Mouse (Mus musculus) midbrain, embryonic 14.5 days (tissue): ENCODE measurements at regions not wholly inside any gene's neighbourhood (a gene's known extent, or its start where the extent isn't known, plus 50 kb on each side); places are given as distances from the start of the nearest gene placed in this dataset.

Experiments
- ATAC-seq: fragments of 200-750 bp; cut with Nextera tagmentation; 2 replicates; pipeline ENCODE4 v1.8.0; 2017; ENCODE audit warnings: moderate number of reproducible peaks, moderate library complexity; ENCODE audit not compliant: low FRiP score, low TSS enrichment
- DNase-seq: peaks from one replicate; pipeline ENCODE4 v3.0.0-alpha.2; 2015
- H3K27ac ChIP-seq: fragments of 300-500 bp; sonication (generic); replicated peaks from 2 replicates; pipeline ENCODE4 v1.5.1; 2014; ENCODE audit warnings: mild to moderate bottlenecking, low read depth, low read length, moderate library complexity
- H3K27me3 ChIP-seq: fragments of 300-500 bp; sonication (generic); 2 replicates; pipeline ENCODE4 v1.6.1; 2014; ENCODE audit warnings: low read length, control low read depth, mixed read lengths; ENCODE audit not compliant: control insufficient read depth, insufficient read depth
- H3K36me3 ChIP-seq: fragments of 300-500 bp; sonication (generic); 2 replicates; pipeline ENCODE4 v1.6.1; 2014; ENCODE audit warnings: low read length, control low read depth; ENCODE audit not compliant: control insufficient read depth, insufficient read depth
- H3K4me1 ChIP-seq: fragments of 300-500 bp; sonication (generic); 2 replicates; pipeline ENCODE4 v1.6.1; 2014; ENCODE audit warnings: mild to moderate bottlenecking, antibody characterized with exemption, low read length, control low read depth; ENCODE audit not compliant: control insufficient read depth, insufficient read depth
- H3K4me2 ChIP-seq: fragments of 300-500 bp; sonication (generic); 2 replicates; pipeline ENCODE4 v1.6.1; 2014; ENCODE audit warnings: mild to moderate bottlenecking, low read length, moderate library complexity
- H3K4me3 ChIP-seq: fragments of 300-500 bp; sonication (generic); replicated peaks from 2 replicates; pipeline ENCODE4 v1.5.1; 2014; ENCODE audit warnings: low read depth, low read length
- H3K9ac ChIP-seq: fragments of 300-500 bp; sonication (generic); replicated peaks from 2 replicates; pipeline ENCODE4 v1.6.1; 2014; ENCODE audit warnings: mild to moderate bottlenecking, low read length, moderate library complexity
- H3K9me3 ChIP-seq: fragments of 300-500 bp; sonication (generic); 2 replicates; pipeline ENCODE4 v1.6.1; 2016; ENCODE audit warnings: low read length, control low read depth, mixed read lengths; ENCODE audit not compliant: control insufficient read depth
- WGBS: fragments of 180-500 bp; shearing (Covaris S2); extraction: QIAGEN DNeasy Blood & Tissue Kit; methylation state at CpG from one replicate; pipeline ENCODE4 v1.1.7; 2014; 5-methylcytosine and 5-hydroxymethylcytosine counted together

DNA sequence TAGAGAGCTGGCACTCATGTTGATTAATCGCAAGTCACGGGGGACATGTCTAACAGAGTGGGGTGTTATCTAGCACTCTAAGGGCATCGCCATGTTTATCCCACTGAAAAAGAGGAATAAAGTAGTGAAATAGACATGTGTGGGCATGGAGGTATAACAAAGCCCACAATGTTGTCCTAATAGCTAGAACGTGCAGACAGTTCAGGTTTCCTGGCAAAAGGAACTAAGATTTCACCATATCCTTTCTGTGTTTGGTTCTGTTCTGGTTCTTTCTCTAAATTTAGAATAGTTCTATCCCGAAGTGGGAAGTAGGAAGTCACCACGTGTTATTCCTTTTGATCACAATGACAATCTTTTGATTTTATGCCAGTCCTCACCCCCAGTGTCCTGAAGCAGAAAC, 123.2 kb downstream of the Gm13691 start:
- ATAC-seq: no peak
- 81% methylated on average over 6 of the region's 6 CpGs for WGBS
- no peak overlapping the region for H3K9ac ChIP-seq
- H3K4me3 ChIP-seq: no peak overlapping the region
- no peaks in the 10 kb centered on the region for H3K9me3 ChIP-seq
- DNase-seq: no peak
- no peaks in the 10 kb centered on the region for H3K27me3 ChIP-seq
- H3K4me1 ChIP-seq: no peaks in the 10 kb centered on the region
- H3K36me3 ChIP-seq: no peaks in the 10 kb centered on the region
- no peak overlapping the region for H3K4me2 ChIP-seq
- no peak overlapping the region for H3K27ac ChIP-seq

DNA sequence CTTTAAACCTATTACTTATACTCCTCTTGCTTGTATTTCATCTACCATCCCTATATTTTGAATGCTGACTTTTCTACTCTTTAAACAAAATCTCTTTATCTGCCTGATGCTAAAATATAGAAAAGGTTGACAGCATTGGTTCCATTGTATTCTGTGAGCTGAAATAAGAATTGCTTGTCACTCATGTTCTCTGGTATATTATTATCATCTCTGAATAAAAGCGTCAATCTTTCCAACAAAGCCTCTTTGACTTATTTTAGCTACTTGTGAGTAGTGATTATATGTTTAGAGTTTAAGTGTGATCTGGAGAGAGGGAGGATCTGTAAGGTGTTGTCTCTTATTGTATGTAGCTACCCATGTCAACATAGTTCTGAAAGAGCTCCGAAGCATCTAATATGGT, 129.5 kb downstream of the Gm13691 start:
- 89% methylated on average over 2 of the region's 2 CpGs for WGBS
- Histone ChIP-seq H3K27ac (no peak overlapping the region), H3K4me1 (no peaks in the 10 kb centered on the region), H3K27me3 (no peaks in the 10 kb centered on the region), H3K4me2 (no peak overlapping the region), H3K9me3 (no peaks in the 10 kb centered on the region), H3K4me3 (no peak overlapping the region), H3K36me3 (no peaks in the 10 kb centered on the region), H3K9ac (no peak overlapping the region)
- DNase-seq: no peak
- no peak for ATAC-seq

DNA sequence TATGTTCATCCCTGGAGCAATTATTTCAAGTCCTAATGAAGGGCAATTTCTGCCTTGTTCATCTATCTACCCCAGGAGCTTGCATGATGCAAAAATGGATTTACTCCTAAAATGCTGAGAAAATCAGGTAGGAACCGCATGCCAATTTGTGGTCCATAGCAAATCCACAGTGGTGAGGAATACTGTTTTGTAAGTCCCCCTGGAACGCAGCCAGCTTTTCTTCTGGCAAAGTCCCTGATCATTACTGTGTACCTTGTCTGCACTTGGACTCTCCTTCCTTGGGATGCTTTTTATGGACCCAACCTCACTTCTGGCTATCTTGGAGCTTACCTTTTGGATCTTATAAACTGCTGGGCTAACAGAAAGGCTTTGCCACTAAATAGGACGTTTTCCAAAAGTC, 137.2 kb downstream of the Gm13691 start:
- no peak overlapping the region for H3K9ac ChIP-seq
- no peaks in the 10 kb centered on the region for H3K4me1 ChIP-seq
- H3K4me2 ChIP-seq: no peak overlapping the region
- no peak for ATAC-seq
- H3K27ac ChIP-seq: no peak overlapping the region
- peak; percentile 9 for DNase-seq
- no peaks in the 10 kb centered on the region for H3K27me3 ChIP-seq
- no peaks in the 10 kb centered on the region for H3K9me3 ChIP-seq
- 81% methylated on average over 3 of the region's 3 CpGs for WGBS
- H3K4me3 ChIP-seq: no peak overlapping the region
- no peaks in the 10 kb centered on the region for H3K36me3 ChIP-seq

DNA sequence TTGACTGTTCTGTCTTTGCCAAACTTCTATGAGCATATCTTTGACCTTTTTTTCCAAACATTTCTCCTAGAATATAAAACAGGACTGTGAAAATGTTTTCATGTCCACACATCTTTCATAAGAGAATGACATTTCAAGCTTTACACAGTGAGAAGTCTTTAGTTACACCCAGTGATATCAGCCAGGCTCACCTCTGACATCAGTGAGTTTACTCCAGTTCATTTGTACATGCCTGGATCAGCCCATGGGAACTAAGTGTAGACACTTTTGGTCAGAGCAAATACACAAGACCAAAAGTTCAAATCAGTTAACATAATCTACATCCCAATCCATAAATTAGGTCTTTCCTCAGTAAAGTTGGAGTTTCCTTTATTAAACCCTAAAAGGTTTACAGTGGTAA, 171.4 kb downstream of the Gm13691 start:
- H3K4me2 ChIP-seq: no peak overlapping the region
- H3K27ac ChIP-seq: no peak overlapping the region
- no peak overlapping the region for H3K9ac ChIP-seq
- no peaks in the 10 kb centered on the region for H3K36me3 ChIP-seq
- H3K4me1 ChIP-seq: no peaks in the 10 kb centered on the region
- no peaks in the 10 kb centered on the region for H3K9me3 ChIP-seq
- H3K27me3 ChIP-seq: no peaks in the 10 kb centered on the region
- ATAC-seq (no peak), DNase-seq (no peak)
- H3K4me3 ChIP-seq: no peak overlapping the region

DNA sequence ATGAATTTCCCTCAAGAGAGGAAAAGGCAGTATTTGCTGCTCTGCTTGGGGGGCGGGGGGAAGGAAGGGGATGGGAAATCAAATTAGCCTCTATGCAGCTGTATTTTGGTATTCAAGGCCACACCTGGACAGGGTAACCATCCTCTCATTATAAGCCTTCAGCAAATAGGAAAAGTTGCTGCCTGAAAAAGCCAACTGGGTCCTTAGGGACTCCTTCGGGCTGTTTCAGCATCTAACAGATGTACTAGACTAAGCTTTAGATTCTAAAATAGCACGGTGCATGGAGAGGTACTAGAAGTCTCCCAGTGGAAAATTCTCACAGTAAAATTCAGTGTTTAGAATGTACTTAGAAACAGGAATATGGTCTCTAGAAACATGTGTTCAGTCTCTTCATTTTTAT, 183.1 kb downstream of the Gm13691 start:
- no peak overlapping the region for H3K9ac ChIP-seq
- H3K9me3 ChIP-seq: no peaks in the 10 kb centered on the region
- no peak overlapping the region for H3K4me2 ChIP-seq
- 70% methylated on average over 3 of the region's 3 CpGs for WGBS
- no peak overlapping the region for H3K27ac ChIP-seq
- peak; percentile 53 for DNase-seq
- H3K4me3 ChIP-seq: no peak overlapping the region
- no peaks in the 10 kb centered on the region for H3K27me3 ChIP-seq
- ATAC-seq: no peak
- H3K4me1 ChIP-seq: no peaks in the 10 kb centered on the region
- H3K36me3 ChIP-seq: no peaks in the 10 kb centered on the region

DNA sequence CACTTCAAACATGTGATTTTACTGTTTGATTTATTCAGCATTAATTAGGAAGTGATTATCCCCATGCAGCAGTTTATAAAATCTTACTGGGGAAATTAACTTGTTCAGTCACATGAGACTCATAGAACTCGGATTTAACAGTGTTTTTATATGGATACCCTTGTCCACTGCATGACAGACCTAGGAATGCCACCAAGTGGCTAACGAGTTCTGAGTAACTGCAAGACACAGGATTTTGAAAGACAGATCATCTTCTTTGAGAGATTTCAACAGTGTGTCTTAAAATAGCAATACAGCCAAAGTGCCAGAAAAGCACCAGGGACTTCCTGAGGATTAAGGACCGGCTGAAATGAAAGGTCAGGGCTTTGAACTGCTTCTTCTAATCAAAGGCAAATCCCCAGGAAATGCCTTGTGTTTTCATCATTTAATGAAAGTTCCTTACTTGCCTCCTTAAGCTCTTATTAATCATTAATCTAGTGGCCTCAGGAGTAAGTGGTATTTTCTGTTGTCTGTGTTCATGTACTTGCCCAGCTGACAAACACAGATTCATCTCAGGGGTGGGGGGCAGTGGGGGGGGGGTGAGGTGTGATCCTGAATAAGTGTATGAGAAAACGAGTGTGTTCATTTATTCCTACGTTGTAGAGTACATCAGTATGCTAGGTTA, 193.4 kb downstream of the Gm13691 start:
- Histone ChIP-seq H3K27ac (no peak overlapping the region), H3K4me3 (no peak overlapping the region), H3K27me3 (no peaks in the 10 kb centered on the region), H3K36me3 (no peaks in the 10 kb centered on the region), H3K4me2 (peak overlapping the region; percentile 13; the same call in 1 of the 2 replicates), H3K9me3 (no peaks in the 10 kb centered on the region), H3K9ac (no peak overlapping the region), H3K4me1 (no peaks in the 10 kb centered on the region)
- ATAC-seq (no peak; the same call in 1 of the 2 replicates), DNase-seq (peak; percentile 49)
- WGBS: 18% methylated on average over 5 of the region's 5 CpGs

DNA sequence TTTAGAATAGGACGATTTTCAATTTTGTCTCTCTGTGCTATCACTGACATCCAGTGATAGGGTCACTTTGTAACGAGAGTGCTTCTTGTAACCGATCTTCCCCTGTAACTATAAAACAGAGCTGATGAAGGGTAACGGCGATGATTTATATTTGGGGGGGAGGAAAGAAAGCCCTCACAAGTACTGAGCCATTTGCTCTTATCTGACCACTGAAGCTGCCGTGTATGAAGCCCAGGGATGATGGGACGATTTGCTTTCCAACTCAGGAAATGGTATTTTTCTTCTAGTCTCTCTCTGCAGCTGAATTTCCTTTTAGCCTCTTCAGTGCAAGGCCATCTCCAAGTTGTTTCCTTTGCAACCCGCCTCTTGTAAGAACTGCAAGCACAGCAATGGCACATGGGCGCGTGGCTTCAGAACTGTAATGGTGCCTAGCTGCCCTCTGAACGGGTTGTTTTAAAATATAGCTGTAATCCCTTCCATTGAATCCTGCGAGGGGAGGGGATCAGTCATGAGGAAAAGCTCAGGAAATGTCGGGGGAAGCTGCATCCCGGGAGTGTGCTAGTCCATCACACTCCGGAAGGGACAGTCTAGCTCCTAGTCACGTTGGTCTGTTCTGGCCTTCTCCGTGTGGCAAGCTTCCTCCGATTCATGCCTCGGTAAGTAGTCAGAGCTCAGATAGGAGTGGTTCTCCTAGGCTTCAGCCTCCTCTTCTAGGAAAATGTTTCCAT, 194.1 kb downstream of the Gm13691 start:
- H3K4me2 ChIP-seq: peak overlapping the region; percentile 13; the same call in 1 of the 2 replicates
- no peaks in the 10 kb centered on the region for H3K36me3 ChIP-seq
- DNase-seq (peak; percentile 10), ATAC-seq (no peak)
- no peak overlapping the region for H3K27ac ChIP-seq
- no peaks in the 10 kb centered on the region for H3K27me3 ChIP-seq
- H3K4me3 ChIP-seq: no peak overlapping the region
- WGBS: 53% methylated on average over 19 of the region's 19 CpGs
- H3K4me1 ChIP-seq: no peaks in the 10 kb centered on the region
- no peaks in the 10 kb centered on the region for H3K9me3 ChIP-seq
- H3K9ac ChIP-seq: no peak overlapping the region

DNA sequence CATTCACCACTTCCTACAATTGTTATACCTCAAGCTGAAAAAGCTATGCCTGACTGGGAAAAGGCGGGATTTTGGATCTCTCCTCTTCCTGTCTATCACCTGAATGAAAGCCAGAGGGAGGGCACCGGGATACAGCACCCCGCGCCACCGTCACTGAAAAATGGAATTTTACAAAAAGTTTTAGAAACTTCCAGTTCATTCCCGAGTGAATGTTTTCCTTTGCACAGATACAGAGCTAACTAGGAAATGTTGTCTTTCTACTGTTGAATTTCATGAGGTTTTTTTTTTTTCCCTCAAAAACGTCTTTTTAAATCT, 194.6 kb downstream of the Gm13691 start:
- no peak overlapping the region for H3K4me2 ChIP-seq
- no peaks in the 10 kb centered on the region for H3K27me3 ChIP-seq
- 72% methylated on average over 7 of the region's 7 CpGs for WGBS
- no peak overlapping the region for H3K4me3 ChIP-seq
- ATAC-seq: no peak
- H3K9me3 ChIP-seq: no peaks in the 10 kb centered on the region
- no peaks in the 10 kb centered on the region for H3K4me1 ChIP-seq
- no peaks in the 10 kb centered on the region for H3K36me3 ChIP-seq
- no peak for DNase-seq
- H3K9ac ChIP-seq: no peak overlapping the region
- H3K27ac ChIP-seq: no peak overlapping the region

DNA sequence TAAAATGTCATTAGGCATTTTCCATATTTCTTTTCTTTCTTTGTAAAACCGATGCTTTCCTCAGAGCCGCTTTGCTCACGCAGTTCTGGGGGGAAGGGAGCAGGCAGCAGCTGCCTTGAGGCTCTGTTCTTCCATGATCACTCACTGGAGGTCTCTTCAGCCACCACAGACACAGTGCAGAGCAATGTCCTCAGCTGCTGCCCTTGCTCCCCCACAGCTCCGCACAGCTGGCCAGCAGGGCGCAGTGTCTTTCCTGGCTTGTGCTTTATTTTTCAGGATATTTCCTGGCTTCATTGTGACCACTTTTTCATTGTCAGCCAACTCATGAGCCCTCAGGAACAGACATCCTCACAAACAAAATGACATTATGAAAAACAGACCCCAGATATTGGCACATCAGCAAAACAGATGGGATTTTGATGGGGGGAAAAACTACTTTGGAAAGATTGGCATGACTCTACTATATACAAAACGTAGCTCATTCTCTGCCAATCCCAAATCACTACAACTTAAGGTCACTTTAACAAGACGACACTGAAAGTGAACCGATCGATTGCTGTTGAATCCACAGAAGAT, 195.9 kb downstream of the Gm13691 start:
- Histone ChIP-seq H3K9ac (no peak overlapping the region), H3K36me3 (no peaks in the 10 kb centered on the region), H3K4me2 (no peak overlapping the region), H3K4me1 (no peaks in the 10 kb centered on the region), H3K9me3 (no peaks in the 10 kb centered on the region), H3K4me3 (no peak overlapping the region), H3K27ac (no peak overlapping the region), H3K27me3 (no peaks in the 10 kb centered on the region)
- ATAC-seq: peak; percentile 46; the same call in 1 of the 2 replicates
- DNase-seq: peak; percentile 29
- 51% methylated on average over 9 of the region's 9 CpGs for WGBS
